Mouse (Mus musculus): Measurements from ENCODE around the gene Tnfsf8.

DNA sequence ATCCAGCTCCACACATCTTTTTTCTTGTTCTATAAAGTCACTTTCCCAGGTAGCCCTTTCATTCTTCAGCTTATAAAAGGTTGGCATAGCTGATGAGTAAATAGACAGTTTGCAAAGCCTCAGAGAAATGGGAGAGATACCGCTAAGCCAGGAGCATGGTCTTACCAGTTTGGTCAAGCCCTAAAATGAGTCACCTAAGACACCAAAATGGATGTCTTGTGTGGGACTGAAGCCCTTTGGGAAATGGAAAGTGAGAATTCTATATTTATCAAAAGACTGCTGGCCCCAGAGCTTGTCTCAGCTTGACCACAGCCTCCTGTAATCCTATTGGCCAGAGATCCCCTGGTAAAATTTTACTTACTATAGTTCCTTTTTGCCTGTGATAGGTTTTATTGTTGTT is 9.5 kb upstream of the Tnfsf8 start:
- no peak for TF ChIP-seq CTCF (IDR thresholded peaks at IDR 0.05; ENCODE audit: low read depth, low read length)
- no peak for TF ChIP-seq POLR2A (IDR thresholded peaks at IDR 0.05; ENCODE audit: borderline replicate concordance, low read depth, low read length)

Data from bone marrow macrophage, adult 2 months (primary cell).